Mouse (Mus musculus) hematopoietic stem cell, adult 5-6 weeks (primary cell): Measurements from ENCODE around the gene Pgm5. TPM values are rescaled to one million over a fixed set of nuclear protein-coding genes. Genes with fewer than 3 reads are reported as not detected.

ENCODE experiments used
- ATAC-seq, 2 experiments: fragments of 125-278 bp in 1 of 2; replicated peaks in 1 of 2; 2 replicates each; pipeline ENCODE4 v1.8.0; 2016 to 2017; ENCODE audit warnings: inconsistent platforms in 2 of 2, mild to moderate bottlenecking in 2 of 2, moderate number of reproducible peaks in 2 of 2, low read depth in 1 of 2, moderate TSS enrichment in 1 of 2; ENCODE audit not compliant: low FRiP score in 2 of 2, poor library complexity in 2 of 2, severe bottlenecking in 2 of 2, insufficient read depth in 1 of 2, low TSS enrichment in 1 of 2
- total RNA-seq: library from RNA; stranded (forward); fragments of 172-1452, 232-1000 nt; gene quantifications from 2 replicates; pipeline ENCODE4 v1.2.3, GENCODE M21; 2017

Pgm5 gene
- 0.13 TPM in 1 of 2 replicates, not detected in the other for total RNA-seq

- ATAC-seq: peak in 1 of 2 experiments; percentile 29; a peak in 2 of 4 replicates
Observed at GRCm38 (mm10) chr19:24861612-24862451, at the start of gene Pgm5. Pgm5 (minus strand) TSS chr19:24861855.

DNA sequence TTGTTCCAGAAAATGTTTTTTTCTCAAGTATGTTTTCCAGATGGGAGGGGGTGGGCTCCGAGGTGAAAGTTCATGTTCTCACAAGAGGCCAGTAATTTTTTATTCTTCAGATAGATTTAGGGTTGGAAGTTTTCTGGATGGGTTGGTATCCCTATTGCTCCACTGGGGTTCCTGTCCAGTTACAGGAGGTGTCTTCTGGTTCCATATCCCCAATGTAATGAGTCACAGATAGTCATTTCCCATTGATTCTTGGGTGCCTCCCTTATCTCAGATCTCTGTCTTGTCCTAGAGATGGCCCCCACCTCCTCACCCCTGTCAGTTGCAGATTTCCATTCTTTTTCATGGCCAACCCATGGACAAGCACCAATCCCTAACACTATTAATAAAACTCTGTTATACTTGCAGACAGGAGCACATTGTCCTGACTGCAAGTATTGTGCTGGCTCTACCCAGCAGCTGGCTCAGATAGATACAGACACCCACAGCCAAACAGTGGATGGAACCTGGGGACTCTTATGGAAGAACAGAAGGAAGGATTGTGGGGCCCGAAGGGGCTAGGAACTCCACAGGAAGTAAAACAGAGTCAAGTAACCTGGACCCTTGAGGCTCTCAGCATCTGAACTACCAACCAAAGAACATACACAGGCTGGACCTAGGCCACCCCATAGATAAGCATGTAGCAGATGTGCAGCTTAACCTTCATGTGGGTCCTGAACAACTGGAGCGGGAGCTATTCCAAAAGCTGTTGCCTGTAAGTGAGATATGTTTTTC, 46.9 kb upstream of the Pgm5 start:
- ATAC-seq: no peak

GRCm38 (mm10) chr19:24907655-24908054, 46.0 kb upstream of the Pgm5 start:
- peak in 1 of 2 experiments; percentile 63; a peak in 1 of 4 replicates for ATAC-seq

- ATAC-seq: no peak
Observed at GRCm38 (mm10) chr19:24902821-24903220, 41.2 kb upstream of the Pgm5 start.

DNA sequence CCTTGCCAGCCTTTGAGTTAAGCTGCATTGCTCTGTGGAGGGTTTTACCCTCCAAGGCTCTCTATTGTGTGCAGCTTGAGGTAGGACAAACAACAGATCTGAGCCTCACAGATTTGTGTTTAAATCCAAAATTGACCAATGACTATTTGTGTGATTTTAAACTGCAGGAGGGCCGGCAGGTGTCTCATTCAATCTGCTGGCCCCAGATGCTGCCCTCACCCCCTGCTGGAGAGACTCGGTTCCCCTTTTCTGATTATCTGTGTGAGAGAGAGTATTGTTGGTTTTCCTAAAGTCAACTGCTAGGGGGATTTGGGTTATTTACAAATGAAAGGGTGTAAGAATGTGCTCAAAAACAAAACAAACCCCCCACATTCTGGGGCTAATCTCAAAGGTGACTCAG, 40.6 kb upstream of the Pgm5 start:
- ATAC-seq: no peak

DNA sequence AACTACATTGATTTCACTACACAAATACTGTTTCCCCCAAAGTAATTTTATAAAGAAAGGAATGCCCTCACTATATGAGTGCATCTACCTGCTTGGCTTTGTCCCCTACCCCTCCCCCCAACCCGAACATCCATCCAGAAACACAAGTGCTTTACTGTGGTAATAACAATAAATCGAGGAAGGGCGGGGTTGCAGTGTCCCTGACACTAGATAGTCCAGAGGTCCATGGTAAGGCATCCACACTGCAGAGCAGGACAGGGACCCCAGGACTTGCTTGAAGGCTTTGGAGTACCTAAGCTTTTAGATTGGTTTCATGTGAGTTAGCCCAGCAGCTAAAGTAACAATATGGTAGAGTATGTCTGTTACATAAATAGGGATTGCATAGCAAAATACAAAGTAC, 40.0 kb upstream of the Pgm5 start:
- no peak for ATAC-seq

GRCm38 (mm10) chr19:24900581-24901220, 39.0 kb upstream of the Pgm5 start, which contains the start of gene Foxd4:
Foxd4 (minus strand) TSS chr19:24901197.
- no peak for ATAC-seq

DNA sequence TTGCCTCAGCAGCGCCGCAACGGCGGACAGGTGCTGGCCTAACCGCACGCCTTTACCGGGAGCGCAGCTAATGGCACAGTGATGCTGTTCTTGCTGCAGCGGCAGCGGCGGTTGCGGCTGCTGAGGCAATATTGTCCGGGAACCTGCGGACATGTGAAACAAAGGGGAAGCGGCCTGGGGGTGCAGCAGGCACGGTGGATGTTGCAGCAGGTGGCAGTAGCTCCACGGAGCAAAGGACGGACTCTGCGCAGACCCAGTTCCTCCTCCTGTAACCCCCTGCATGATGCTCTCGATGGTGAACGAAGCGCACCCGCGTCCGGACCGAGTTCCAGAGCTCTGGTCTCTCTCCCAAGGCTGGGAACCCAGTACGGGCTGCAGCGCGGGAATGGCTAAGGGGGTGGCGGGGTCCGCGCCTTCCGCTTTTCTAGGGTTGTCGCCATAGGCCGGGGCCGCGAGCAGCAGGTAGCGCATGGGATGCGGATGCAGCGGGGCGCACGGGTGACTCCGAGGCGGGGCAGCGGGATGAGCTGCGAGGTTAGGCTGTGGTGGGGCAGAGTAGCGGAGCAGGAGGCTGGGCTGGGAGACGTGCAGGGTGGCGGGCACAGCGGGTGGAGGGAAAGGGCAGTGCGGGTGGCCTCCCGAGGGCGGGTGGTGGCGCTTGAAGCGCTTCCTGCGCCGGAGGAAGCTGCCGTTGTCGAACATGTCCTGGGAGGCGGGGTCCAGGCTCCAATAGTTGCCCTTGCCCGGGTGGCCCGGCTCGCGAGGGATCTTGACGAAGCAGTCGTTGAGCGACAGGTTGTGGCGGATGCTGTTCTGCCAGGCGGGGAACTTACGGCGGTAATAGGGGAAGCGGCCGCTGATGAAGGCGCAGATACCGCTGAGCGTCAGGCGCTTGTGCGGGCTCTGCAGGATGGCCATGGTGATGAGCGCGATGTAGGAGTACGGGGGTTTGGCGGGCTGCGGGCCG, 38.2 kb upstream of the Pgm5 start:
- peak; percentile 71 to 77 for ATAC-seq

DNA sequence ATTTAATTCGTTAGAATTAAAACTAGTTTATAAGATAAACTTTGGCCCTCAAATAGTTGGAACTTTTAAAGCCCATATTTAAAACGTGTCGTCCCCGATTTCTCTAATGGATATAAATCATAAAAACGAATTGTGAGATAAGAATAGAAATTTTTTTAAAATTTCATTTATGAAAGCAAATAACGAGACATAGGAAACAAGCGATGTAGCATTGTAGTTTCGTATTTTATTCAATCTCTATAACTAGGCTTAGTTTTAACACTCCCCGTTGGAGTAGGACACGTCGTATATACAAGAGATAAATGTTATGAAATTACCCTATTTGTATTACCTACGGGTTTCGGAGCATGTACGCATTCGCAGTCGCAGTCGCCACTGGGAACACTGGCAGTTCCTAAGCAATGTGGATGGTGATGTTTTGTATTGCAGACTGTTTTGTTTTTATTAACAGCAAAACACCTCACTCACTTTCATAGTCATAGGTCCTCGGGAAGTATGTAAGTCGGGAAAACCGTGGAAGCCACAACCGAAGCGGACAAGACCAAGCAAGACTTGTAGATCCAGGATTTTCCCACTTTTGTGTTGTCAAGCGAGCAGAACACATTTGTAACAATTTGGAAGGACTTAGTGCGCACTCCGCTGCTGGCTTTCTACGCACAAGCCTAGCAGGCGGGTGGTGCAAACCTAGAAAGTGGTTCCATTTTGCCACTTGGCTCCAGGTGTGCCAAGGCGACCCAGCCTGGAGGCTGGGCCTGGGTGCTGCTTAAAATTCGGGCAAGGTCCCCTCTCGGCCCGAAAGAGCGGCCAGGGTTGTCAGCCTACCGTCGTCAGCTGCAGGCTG, 37.3 kb upstream of the Pgm5 start:
- ATAC-seq: no peak

DNA sequence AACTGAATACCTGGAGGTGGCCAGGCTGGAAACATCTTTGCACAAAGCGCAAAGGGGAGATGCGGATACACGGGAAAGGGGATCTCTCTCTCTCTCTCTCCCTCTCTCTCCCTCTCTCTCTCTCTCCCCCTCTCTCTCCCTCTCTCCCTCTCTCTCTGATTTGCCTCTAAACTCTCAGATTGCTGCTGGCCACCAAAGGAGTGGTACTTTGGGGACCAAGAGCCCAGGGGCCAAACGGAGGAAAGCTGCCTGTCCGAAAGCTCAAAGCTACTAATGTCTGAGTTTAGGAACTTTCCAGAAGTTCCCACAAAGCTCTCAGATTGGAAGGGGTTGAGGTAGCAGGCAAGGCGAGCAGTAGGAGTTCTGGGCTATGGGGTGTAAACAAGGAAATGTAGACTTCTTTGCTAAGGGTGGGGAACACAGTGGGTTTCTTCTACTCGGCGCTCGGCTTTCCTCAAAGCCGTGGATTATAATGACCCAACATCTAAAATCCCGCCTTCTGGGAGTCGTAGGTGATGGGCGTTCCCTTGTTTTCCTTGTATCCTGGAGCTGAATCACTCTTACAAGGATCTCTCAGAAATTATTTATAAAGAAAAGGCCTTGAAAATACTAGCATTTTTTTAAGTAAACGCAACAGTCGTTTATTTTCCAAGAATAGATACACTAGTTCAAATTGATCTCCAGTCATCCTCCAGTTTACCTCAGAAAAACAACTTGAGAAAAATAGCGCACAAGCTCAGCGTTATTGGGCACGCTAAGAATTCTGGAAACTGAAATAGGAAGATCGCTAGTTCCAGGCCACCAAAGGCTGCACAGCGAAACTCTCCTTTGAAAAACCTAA, 36.5 kb upstream of the Pgm5 start:
- no peak for ATAC-seq

DNA sequence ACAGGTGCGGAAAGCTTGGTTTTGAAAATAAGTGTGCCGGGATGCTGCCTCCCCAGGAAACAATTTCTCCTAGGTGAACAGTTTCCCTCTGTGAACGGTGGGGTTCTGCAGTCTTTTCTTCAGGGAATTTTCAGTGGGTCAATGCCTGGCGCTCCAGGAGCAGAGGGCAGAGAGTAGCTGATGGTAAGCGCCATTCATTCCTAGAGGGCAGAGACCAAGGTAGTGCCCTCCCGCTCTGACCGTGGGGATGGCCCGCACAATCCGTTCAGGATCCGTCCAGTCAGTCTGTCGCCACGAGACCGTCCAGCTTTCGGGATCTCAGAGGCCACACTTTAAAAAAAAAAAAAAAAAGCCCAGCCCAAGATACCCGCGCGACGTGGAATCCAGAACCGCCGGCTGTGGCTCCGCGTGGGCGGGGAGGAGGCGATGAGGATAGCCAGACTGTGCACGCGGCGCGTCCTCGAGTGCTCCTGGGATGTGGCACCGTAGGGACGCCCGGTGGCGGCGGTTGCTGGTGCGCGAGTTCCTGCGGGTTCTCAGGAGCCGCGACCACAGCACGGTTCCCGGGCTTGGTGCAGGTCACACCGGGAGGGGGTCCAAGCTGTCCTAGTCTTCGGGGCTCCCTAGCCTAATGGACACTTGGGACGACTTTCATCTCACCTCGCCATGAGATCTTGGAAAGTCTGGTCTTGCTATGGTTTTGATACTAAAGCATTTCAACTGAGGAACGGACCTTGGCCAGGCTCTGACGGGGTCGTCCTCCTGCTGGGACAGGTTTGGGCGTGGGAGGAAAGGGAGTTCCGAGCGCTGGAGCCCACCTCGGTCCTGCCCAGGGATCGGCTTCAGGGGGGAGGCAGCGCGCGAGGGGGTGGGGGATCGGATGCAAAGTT, 35.6 kb upstream of the Pgm5 start:
- ATAC-seq: no peak; a peak in 1 of 4 replicates

GRCm38 (mm10) chr19:24896536-24896935, 34.9 kb upstream of the Pgm5 start:
- ATAC-seq: no peak

DNA sequence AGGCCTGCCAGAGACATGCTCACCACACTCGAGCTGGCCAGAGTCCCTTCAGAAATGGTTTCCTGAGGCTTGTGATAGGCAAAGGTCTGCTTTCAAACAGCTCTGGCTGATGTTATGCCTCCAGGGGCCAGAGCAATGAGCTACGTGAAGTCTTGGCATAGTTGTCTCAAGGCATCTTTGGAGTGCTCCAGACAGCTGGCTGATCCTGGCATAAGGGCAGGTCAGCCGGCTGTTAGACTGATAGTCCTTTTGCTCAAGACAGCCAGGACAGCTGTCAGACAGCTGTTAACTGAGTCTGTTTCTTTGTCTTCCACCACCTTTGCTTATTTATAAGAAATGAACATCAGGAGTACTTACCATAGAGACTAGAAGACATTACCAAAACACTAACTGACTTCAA, 25.2 kb upstream of the Pgm5 start:
- ATAC-seq: no peak

- ATAC-seq: peak; percentile 54 to 66; a peak in 2 of 4 replicates
Observed at GRCm38 (mm10) chr19:24885504-24885903, 23.8 kb upstream of the Pgm5 start.
